Mouse (Mus musculus): ENCODE measurements around the gene Myom1.

The Myom1 gene

GRCm38 (mm10) chr17:71144322-71145116 is 142.1 kb downstream of the Myom1 start:
- no peak for DNase-seq

- no peak for DNase-seq
Observed at GRCm38 (mm10) chr17:71145248-71145961, 143.0 kb downstream of the Myom1 start.

GRCm38 (mm10) chr17:71153356-71153755 is 150.9 kb downstream of the Myom1 start:
- DNase-seq = no peak

GRCm38 (mm10) chr17:71155271-71155670 is 152.8 kb downstream of the Myom1 start:
- no peak for DNase-seq

- no peak for DNase-seq
Observed at GRCm38 (mm10) chr17:71159152-71159567, 156.7 kb downstream of the Myom1 start.

GRCm38 (mm10) chr17:71159720-71160119 is 157.3 kb downstream of the Myom1 start:
- DNase-seq = no peak

- no peak for DNase-seq
Observed at GRCm38 (mm10) chr17:71160244-71160995, 158.0 kb downstream of the Myom1 start.

- DNase-seq = no peak
Observed at GRCm38 (mm10) chr17:71164991-71165390, 162.6 kb downstream of the Myom1 start.

- no peak for DNase-seq
Observed at GRCm38 (mm10) chr17:71168205-71168815, 165.9 kb downstream of the Myom1 start.

GRCm38 (mm10) chr17:71168846-71169245 is 166.4 kb downstream of the Myom1 start:
- DNase-seq = no peak

GRCm38 (mm10) chr17:71169639-71170038 is 167.2 kb downstream of the Myom1 start:
- DNase-seq = no peak

- no peak for DNase-seq
Observed at GRCm38 (mm10) chr17:71171161-71171560, 168.7 kb downstream of the Myom1 start.

Measured in cerebellum, adult 11 months (tissue).